Mouse (Mus musculus): ENCODE results near the gene Gprin2. TPM values are rescaled to one million over a fixed set of nuclear protein-coding genes. Genes with fewer than 3 reads are reported as not detected.

Gprin2 gene
- total RNA-seq, 2 experiments from 2014 or later, result 6.3 TPM

- DNase-seq (ENCODE audit: extremely low spot score in 1 of 2, low spot score in 2 of 2), result no peak
- intact Hi-C loops (cut with DNase I), result loop anchor here (5.0 kb wide), 1 partner anchor 128 kb away; no protein-coding TSS in a partner anchor
Measured at GRCm38 (mm10) chr14:34209942-34210341, 8.5 kb upstream of the Gprin2 start.

- intact Hi-C loops (cut with DNase I), result loop anchor here (5.0 kb wide), 1 partner anchor 127 kb away; no protein-coding TSS in a partner anchor
- DNase-seq (ENCODE audit: extremely low spot score in 1 of 2, low spot score in 2 of 2), result no peak
Measured at GRCm38 (mm10) chr14:34209080-34209479, 7.6 kb upstream of the Gprin2 start.

GRCm38 (mm10) chr14:34208651-34209050 is 7.2 kb upstream of the Gprin2 start:
- intact Hi-C loops (cut with DNase I), result loop anchor here (5.0 kb wide), 1 partner anchor 126 kb away; no protein-coding TSS in a partner anchor
- DNase-seq (ENCODE audit: extremely low spot score in 1 of 2, low spot score in 2 of 2), result peak in 1 of 2 experiments; percentile 56

- no peak for DNase-seq (ENCODE audit: extremely low spot score in 1 of 2, low spot score in 2 of 2)
- intact Hi-C loops (cut with DNase I), result loop anchor here (5.0 kb wide), 1 partner anchor 126 kb away; no protein-coding TSS in a partner anchor
Measured at GRCm38 (mm10) chr14:34207996-34208395, 6.5 kb upstream of the Gprin2 start.

- intact Hi-C loops (cut with DNase I), result no loop called here
- peak in 1 of 2 experiments; percentile 66 for DNase-seq (ENCODE audit: extremely low spot score in 1 of 2, low spot score in 2 of 2)
Measured at GRCm38 (mm10) chr14:34200738-34201230, 669 bp downstream of the Gprin2 start.

- no peak for DNase-seq (ENCODE audit: extremely low spot score in 1 of 2, low spot score in 2 of 2)
- intact Hi-C loops (cut with DNase I), result no loop called here
Measured at GRCm38 (mm10) chr14:34196706-34197105, 4.7 kb downstream of the Gprin2 start.

- no peak for DNase-seq (ENCODE audit: extremely low spot score in 1 of 2, low spot score in 2 of 2)
- intact Hi-C loops (cut with DNase I), result no loop called here
Measured at GRCm38 (mm10) chr14:34195466-34195865, 6.0 kb downstream of the Gprin2 start.

GRCm38 (mm10) chr14:34193879-34194278 is 7.6 kb downstream of the Gprin2 start:
- intact Hi-C loops (cut with DNase I), result no loop called here
- no peak for DNase-seq (ENCODE audit: extremely low spot score in 1 of 2, low spot score in 2 of 2)

- intact Hi-C loops (cut with DNase I), result no loop called here
Measured at GRCm38 (mm10) chr14:34190361-34190760, 11.1 kb downstream of the Gprin2 start.

GRCm38 (mm10) chr14:34188629-34189028 is 12.8 kb downstream of the Gprin2 start:
- peak in 1 of 2 experiments; percentile 62 for DNase-seq (ENCODE audit: extremely low spot score in 1 of 2, low spot score in 2 of 2)
- intact Hi-C loops (cut with DNase I), result no loop called here

More at GRCm38 (mm10) chr14:34190361-34190760, 11.1 kb downstream of the Gprin2 start:
- no peak for DNase-seq (ENCODE audit: extremely low spot score in 1 of 2, low spot score in 2 of 2)

GRCm38 (mm10) chr14:34183101-34183500 is 18.4 kb downstream of the Gprin2 start:
- DNase-seq (ENCODE audit: extremely low spot score in 1 of 2, low spot score in 2 of 2), result no peak
- intact Hi-C loops (cut with DNase I), result no loop called here

- peak; percentile 39 to 72 for DNase-seq (ENCODE audit: extremely low spot score in 1 of 2, low spot score in 2 of 2)
- intact Hi-C loops (cut with DNase I), result no loop called here
Measured at GRCm38 (mm10) chr14:34179351-34179750, 22.1 kb downstream of the Gprin2 start.

- no peak for DNase-seq (ENCODE audit: extremely low spot score in 1 of 2, low spot score in 2 of 2)
- intact Hi-C loops (cut with DNase I), result no loop called here
Measured at GRCm38 (mm10) chr14:34171107-34171506, 30.3 kb downstream of the Gprin2 start.

GRCm38 (mm10) chr14:34155752-34156151 is 45.7 kb downstream of the Gprin2 start:
- DNase-seq (ENCODE audit: extremely low spot score in 1 of 2, low spot score in 2 of 2), result no peak
- intact Hi-C loops (cut with DNase I), result no loop called here

- intact Hi-C loops (cut with DNase I), result no loop called here
Measured at GRCm38 (mm10) chr14:34154601-34155337, 46.7 kb downstream of the Gprin2 start.

GRCm38 (mm10) chr14:34152342-34152741 is 49.1 kb downstream of the Gprin2 start, which contains the start of gene Npy4r:
Gene Npy4r (minus strand): TSS chr14:34152489.
- intact Hi-C loops (cut with DNase I), result no loop called here
- DNase-seq (ENCODE audit: extremely low spot score in 1 of 2, low spot score in 2 of 2), result peak in 1 of 2 experiments; percentile 46

More at GRCm38 (mm10) chr14:34154601-34155337, 46.7 kb downstream of the Gprin2 start:
- DNase-seq (ENCODE audit: extremely low spot score in 1 of 2, low spot score in 2 of 2), result peak in 1 of 2 experiments; percentile 68

- intact Hi-C loops (cut with DNase I), result no loop called here
- no peak for DNase-seq (ENCODE audit: extremely low spot score in 1 of 2, low spot score in 2 of 2)
Measured at GRCm38 (mm10) chr14:34142915-34143314, 58.5 kb downstream of the Gprin2 start.

GRCm38 (mm10) chr14:34142316-34142715 is 59.1 kb downstream of the Gprin2 start:
- intact Hi-C loops (cut with DNase I), result no loop called here
- no peak for DNase-seq (ENCODE audit: extremely low spot score in 1 of 2, low spot score in 2 of 2)

- no peak for DNase-seq (ENCODE audit: extremely low spot score in 1 of 2, low spot score in 2 of 2)
- intact Hi-C loops (cut with DNase I), result no loop called here
Measured at GRCm38 (mm10) chr14:34139671-34140664, 61.5 kb downstream of the Gprin2 start.
